Mouse (Mus musculus) forebrain, embryonic 13.5 days (tissue): ENCODE data around the gene Trim66. TPM values are rescaled to one million over a fixed set of nuclear protein-coding genes. Genes with fewer than 3 reads are reported as not detected.

Source experiments
- ATAC-seq: fragments of 200-750 bp; cut with Nextera tagmentation; 2 replicates; pipeline ENCODE4 v1.8.0; 2017
- H3K27ac ChIP-seq: fragments of 300-500 bp; sonication (generic); 2 replicates; pipeline ENCODE4 v1.5.1; 2015; ENCODE audit warnings: inconsistent platforms, mild to moderate bottlenecking, moderate library complexity
- H3K27me3 ChIP-seq: fragments of 300-500 bp; sonication (generic); 2 replicates; pipeline ENCODE4 v1.6.1; 2015; ENCODE audit warnings: mild to moderate bottlenecking, inconsistent platforms
- H3K36me3 ChIP-seq: fragments of 300-500 bp; sonication (generic); 2 replicates; pipeline ENCODE4 v1.6.1; 2015; ENCODE audit warnings: mild to moderate bottlenecking, inconsistent platforms; ENCODE audit not compliant: poor library complexity, severe bottlenecking
- H3K4me1 ChIP-seq: fragments of 300-500 bp; sonication (generic); 2 replicates; pipeline ENCODE4 v1.6.1; 2015; ENCODE audit warnings: inconsistent platforms
- H3K4me2 ChIP-seq: fragments of 300-500 bp; sonication (generic); 2 replicates; pipeline ENCODE4 v1.6.1; 2015; ENCODE audit warnings: inconsistent platforms, mild to moderate bottlenecking, moderate library complexity
- H3K4me3 ChIP-seq: fragments of 300-500 bp; sonication (generic); 2 replicates; pipeline ENCODE4 v1.5.1; 2015; ENCODE audit warnings: mild to moderate bottlenecking, inconsistent platforms
- H3K9ac ChIP-seq: fragments of 300-500 bp; sonication (generic); 2 replicates; pipeline ENCODE4 v1.6.1; 2015; ENCODE audit warnings: mild to moderate bottlenecking, inconsistent platforms
- H3K9me3 ChIP-seq: fragments of 300-500 bp; sonication (generic); replicated peaks from 2 replicates; pipeline ENCODE4 v1.6.1; 2016; ENCODE audit warnings: inconsistent platforms
- WGBS: fragments of 180-500 bp; shearing (Covaris S2); methylation state at CpG from one replicate; pipeline ENCODE4 v1.1.7; 2015; 5-methylcytosine and 5-hydroxymethylcytosine counted together
- polyA plus RNA-seq: library from polyadenylated mRNA; unstranded; fragments of >200 nt; fragmentation: Nextera tagmentation; extraction: Ambion mirVana; gene quantifications from 2 replicates; pipeline ENCODE4 v1.2.1, GENCODE M21; 2015

Gene Trim66
- polyA plus RNA-seq, 1 experiment from 2014 or later = 0.46 TPM

DNA sequence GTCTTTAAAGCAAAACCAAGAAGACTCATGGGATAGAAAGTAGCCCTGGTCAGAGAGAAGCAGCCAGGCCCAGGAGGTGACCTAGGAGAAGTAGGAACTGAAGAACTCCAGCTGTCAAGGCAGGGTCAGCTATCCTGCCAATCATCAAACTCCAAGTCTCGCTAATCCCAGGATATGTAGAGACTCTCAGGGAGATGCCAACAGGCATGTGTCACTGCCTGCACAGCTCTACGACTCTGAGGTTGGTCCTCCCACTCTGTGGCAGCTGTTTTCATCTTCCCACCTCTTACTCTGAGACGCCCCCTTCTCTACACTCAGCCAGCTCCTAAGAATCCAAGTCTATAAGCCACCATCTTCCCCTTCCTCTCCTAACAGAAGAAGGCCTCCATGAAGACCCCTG lies 24.8 kb upstream of the Trim66 start:
- peaks cover 7% of the 10 kb centered on the region; the same call in 1 of the 2 replicates for H3K36me3 ChIP-seq
- H3K9ac ChIP-seq = no peak overlapping the region

DNA sequence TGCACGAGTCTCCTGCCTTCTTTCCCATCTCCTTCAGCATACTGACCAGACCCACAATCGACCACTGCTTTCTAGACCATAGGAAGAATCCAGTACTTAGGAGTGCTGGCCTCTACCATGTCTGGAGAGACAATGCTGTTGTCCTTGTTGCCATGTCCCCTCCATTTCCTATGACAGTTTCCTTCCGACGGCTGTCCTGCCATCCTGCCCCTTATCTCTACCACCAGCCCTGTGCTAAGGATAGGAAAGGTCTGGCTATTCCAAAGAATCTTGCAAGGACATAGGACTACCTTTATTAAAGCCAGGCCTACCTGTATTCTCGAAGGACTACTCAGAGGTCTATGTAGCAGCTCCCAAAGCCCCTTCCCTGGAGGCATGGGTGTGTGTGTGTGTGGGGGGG lies 23.6 kb upstream of the Trim66 start:
- Histone ChIP-seq H3K27ac (no peak overlapping the region), H3K9ac (no peak overlapping the region), H3K27me3 (no peaks in the 10 kb centered on the region), H3K4me2 (no peak overlapping the region), H3K36me3 (peaks cover 8% of the 10 kb centered on the region; the same call in 1 of the 2 replicates), H3K9me3 (no peaks in the 10 kb centered on the region), H3K4me1 (peaks cover 12% of the 10 kb centered on the region), H3K4me3 (no peak overlapping the region)
- ATAC-seq = no peak
- WGBS = 88% methylated on average over 5 of the region's 5 CpGs

More for the DNA sequence above, 24.8 kb upstream of the Trim66 start:
- no peak overlapping the region for H3K4me3 ChIP-seq
- no peak overlapping the region for H3K27ac ChIP-seq
- no peak overlapping the region for H3K4me2 ChIP-seq
- H3K27me3 ChIP-seq = no peaks in the 10 kb centered on the region
- no peaks in the 10 kb centered on the region for H3K9me3 ChIP-seq
- 74% methylated on average over 3 of the region's 3 CpGs for WGBS
- peaks cover 20% of the 10 kb centered on the region for H3K4me1 ChIP-seq
- ATAC-seq = no peak

GRCm38 (mm10) chr7:109529741-109530140 lies 21.8 kb upstream of the Trim66 start:
- H3K36me3 ChIP-seq = peaks cover 25% of the 10 kb centered on the region
- no peaks in the 10 kb centered on the region for H3K9me3 ChIP-seq
- H3K9ac ChIP-seq = no peak overlapping the region
- no peak overlapping the region for H3K4me2 ChIP-seq
- H3K27me3 ChIP-seq = no peaks in the 10 kb centered on the region
- no peak overlapping the region for H3K27ac ChIP-seq
- ATAC-seq = no peak
- 81% methylated on average over 2 of the region's 2 CpGs for whole genome bisulfite sequencing
- H3K4me3 ChIP-seq = no peak overlapping the region
- H3K4me1 ChIP-seq = 0 out of 2 replicates have a peak, but pooled peaks cover 3% of the 10 kb centered on the region

- ATAC-seq = peak; percentile 56; the same call in 1 of the 2 replicates
- 11% methylated on average over 3 of the region's 3 CpGs for WGBS
These were observed 20.4 kb upstream of the Trim66 start for GRCm38 (mm10) chr7:109528356-109528755.

DNA sequence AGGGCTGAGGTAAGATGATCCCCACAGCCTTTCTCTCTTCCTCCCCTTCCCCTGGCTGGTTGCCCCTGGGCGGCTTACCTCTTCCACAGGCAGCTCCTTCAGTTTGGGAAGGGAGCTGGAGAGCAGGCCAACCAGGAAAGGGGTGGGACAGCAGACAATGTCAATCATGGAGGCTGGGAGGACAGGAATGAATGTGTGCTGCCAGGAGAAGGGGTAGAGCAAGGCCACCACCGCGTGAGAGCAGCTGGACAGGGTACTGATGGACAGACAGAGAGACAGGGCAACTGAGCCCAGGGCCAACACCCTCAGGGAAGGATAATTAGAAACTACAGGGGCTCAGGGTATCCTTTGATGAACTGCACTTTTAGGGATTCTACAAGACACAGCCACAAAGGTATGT lies 19.6 kb upstream of the Trim66 start:
- no peak overlapping the region for H3K27ac ChIP-seq
- no peak for ATAC-seq

More at GRCm38 (mm10) chr7:109528356-109528755, 20.4 kb upstream of the Trim66 start:
- Histone ChIP-seq H3K4me2 (no peak overlapping the region), H3K9me3 (no peaks in the 10 kb centered on the region), H3K27me3 (no peaks in the 10 kb centered on the region), H3K4me3 (no peak overlapping the region), H3K36me3 (peaks cover 33% of the 10 kb centered on the region), H3K27ac (no peak overlapping the region), H3K9ac (no peak overlapping the region), H3K4me1 (no peaks in the 10 kb centered on the region)

GRCm38 (mm10) chr7:109525740-109526663 lies 18.1 kb upstream of the Trim66 start:
- Histone ChIP-seq H3K4me1 (peaks cover 9% of the 10 kb centered on the region), H3K36me3 (peaks cover 56% of the 10 kb centered on the region), H3K4me3 (no peak overlapping the region), H3K9ac (no peak overlapping the region), H3K4me2 (no peak overlapping the region), H3K27ac (no peak overlapping the region), H3K27me3 (no peaks in the 10 kb centered on the region), H3K9me3 (no peaks in the 10 kb centered on the region)
- 81% methylated on average over 16 of the region's 16 CpGs for WGBS
- ATAC-seq = no peak

More for the DNA sequence above, 19.6 kb upstream of the Trim66 start:
- no peak overlapping the region for H3K4me3 ChIP-seq
- H3K9me3 ChIP-seq = no peaks in the 10 kb centered on the region
- H3K9ac ChIP-seq = no peak overlapping the region
- no peaks in the 10 kb centered on the region for H3K4me1 ChIP-seq
- WGBS = 77% methylated on average over 3 of the region's 3 CpGs
- H3K36me3 ChIP-seq = peaks cover 41% of the 10 kb centered on the region
- no peak overlapping the region for H3K4me2 ChIP-seq
- no peaks in the 10 kb centered on the region for H3K27me3 ChIP-seq

GRCm38 (mm10) chr7:109524763-109525162 lies 16.8 kb upstream of the Trim66 start:
- Histone ChIP-seq H3K4me2 (no peak overlapping the region), H3K27ac (no peak overlapping the region), H3K36me3 (peaks cover 61% of the 10 kb centered on the region), H3K9me3 (no peaks in the 10 kb centered on the region), H3K9ac (no peak overlapping the region), H3K4me1 (peaks cover 22% of the 10 kb centered on the region), H3K4me3 (no peak overlapping the region), H3K27me3 (no peaks in the 10 kb centered on the region)
- ATAC-seq = no peak
- WGBS = 83% methylated on average over 3 of the region's 3 CpGs

- peaks cover 22% of the 10 kb centered on the region for H3K4me1 ChIP-seq
- ATAC-seq = no peak
- H3K36me3 ChIP-seq = peaks cover 61% of the 10 kb centered on the region
- H3K27ac ChIP-seq = peak overlapping the region; percentile 48
- H3K9ac ChIP-seq = no peak overlapping the region
- H3K4me3 ChIP-seq = no peak overlapping the region
- H3K4me2 ChIP-seq = no peak overlapping the region
- no peaks in the 10 kb centered on the region for H3K9me3 ChIP-seq
- H3K27me3 ChIP-seq = no peaks in the 10 kb centered on the region
These were observed 16.5 kb upstream of the Trim66 start for GRCm38 (mm10) chr7:109524442-109524744.

- H3K9me3 ChIP-seq = no peaks in the 10 kb centered on the region
- WGBS = 65% methylated on average over 6 of the region's 6 CpGs
- H3K4me2 ChIP-seq = no peak overlapping the region
- no peak overlapping the region for H3K4me3 ChIP-seq
- H3K27ac ChIP-seq = peak overlapping the region; percentile 48
- H3K4me1 ChIP-seq = peaks cover 22% of the 10 kb centered on the region
- no peak overlapping the region for H3K9ac ChIP-seq
- no peak for ATAC-seq
- no peaks in the 10 kb centered on the region for H3K27me3 ChIP-seq
- H3K36me3 ChIP-seq = peaks cover 61% of the 10 kb centered on the region
These were observed 16.0 kb upstream of the Trim66 start for GRCm38 (mm10) chr7:109523741-109524441.

GRCm38 (mm10) chr7:109523304-109523703 lies 15.4 kb upstream of the Trim66 start:
- H3K4me1 ChIP-seq = peaks cover 24% of the 10 kb centered on the region
- peaks cover 61% of the 10 kb centered on the region for H3K36me3 ChIP-seq
- H3K4me2 ChIP-seq = no peak overlapping the region
- H3K9me3 ChIP-seq = no peaks in the 10 kb centered on the region
- no peak overlapping the region for H3K9ac ChIP-seq
- ATAC-seq = no peak
- no peak overlapping the region for H3K27ac ChIP-seq
- 59% methylated on average over 2 of the region's 2 CpGs for WGBS
- no peak overlapping the region for H3K4me3 ChIP-seq
- H3K27me3 ChIP-seq = no peaks in the 10 kb centered on the region

- H3K4me3 ChIP-seq = no peak overlapping the region
- peaks cover 31% of the 10 kb centered on the region for H3K4me1 ChIP-seq
- H3K4me2 ChIP-seq = no peak overlapping the region
- no peak overlapping the region for H3K9ac ChIP-seq
- no peaks in the 10 kb centered on the region for H3K9me3 ChIP-seq
- peaks cover 61% of the 10 kb centered on the region for H3K36me3 ChIP-seq
- H3K27ac ChIP-seq = no peak overlapping the region
- 79% methylated on average over 5 of the region's 5 CpGs for WGBS
- H3K27me3 ChIP-seq = no peaks in the 10 kb centered on the region
- ATAC-seq = no peak
These were observed 14.2 kb upstream of the Trim66 start for GRCm38 (mm10) chr7:109522084-109522483.

DNA sequence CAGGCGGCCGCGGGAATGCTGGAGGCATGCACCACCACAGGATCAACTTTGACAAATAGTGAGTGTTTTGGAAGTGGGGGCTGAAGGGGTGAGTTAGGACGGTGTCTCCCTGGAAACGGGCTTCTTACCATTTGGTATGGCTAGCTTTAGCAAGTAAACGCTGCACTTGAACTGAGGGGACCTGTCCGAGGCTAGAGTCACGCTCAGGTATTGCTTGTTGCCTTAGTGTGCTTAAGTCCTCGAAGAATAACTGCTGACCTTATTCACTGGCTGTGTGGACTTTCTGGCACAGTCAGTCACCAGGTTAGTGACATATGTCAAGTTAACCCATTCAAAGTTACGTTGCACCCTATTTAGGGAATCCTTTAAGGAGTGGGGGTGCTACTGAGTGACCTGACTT lies 12.0 kb upstream of the Trim66 start:
- no peaks in the 10 kb centered on the region for H3K27me3 ChIP-seq
- H3K27ac ChIP-seq = no peak overlapping the region
- H3K4me3 ChIP-seq = peak overlapping the region; percentile 94
- peak overlapping the region; percentile 91 for H3K4me2 ChIP-seq
- H3K9ac ChIP-seq = peak overlapping the region; percentile 97
- H3K4me1 ChIP-seq = peaks cover 31% of the 10 kb centered on the region
- 4% methylated on average over 10 of the region's 10 CpGs for WGBS
- H3K9me3 ChIP-seq = no peaks in the 10 kb centered on the region
- ATAC-seq = no peak
- H3K36me3 ChIP-seq = peaks cover 44% of the 10 kb centered on the region
